Mouse (Mus musculus) fibroblast of lung, adult 2 months (primary cell): ENCODE measurements around the gene Ampd2.

ENCODE experiments used
- DNase-seq: peaks from one replicate; pipeline ENCODE4 v3.0.0-alpha.2; 2011; ENCODE audit warnings: low read depth

Gene Ampd2

GRCm38 (mm10) chr3:108069231-108069870 lies 17.1 kb downstream of the Ampd2 start:
- no peak for DNase-seq

GRCm38 (mm10) chr3:108068826-108069225 lies 17.6 kb downstream of the Ampd2 start:
- no peak for DNase-seq

- no peak for DNase-seq
Observed at GRCm38 (mm10) chr3:108067370-108067934, 19.0 kb downstream of the Ampd2 start.

- no peak for DNase-seq
Observed at GRCm38 (mm10) chr3:108065551-108065950, 20.9 kb downstream of the Ampd2 start.

GRCm38 (mm10) chr3:108064672-108065071 lies 21.8 kb downstream of the Ampd2 start:
- DNase-seq, result no peak

GRCm38 (mm10) chr3:108062648-108063047 lies 23.8 kb downstream of the Ampd2 start:
- no peak for DNase-seq

- DNase-seq, result no peak
Observed at GRCm38 (mm10) chr3:108061420-108061819, 25.0 kb downstream of the Ampd2 start.

GRCm38 (mm10) chr3:108050493-108050892 lies 36.0 kb downstream of the Ampd2 start:
- DNase-seq, result no peak

- DNase-seq, result no peak
Observed at GRCm38 (mm10) chr3:108048306-108048705, 38.1 kb downstream of the Ampd2 start.

GRCm38 (mm10) chr3:108046944-108047655 lies 39.4 kb downstream of the Ampd2 start:
- DNase-seq, result no peak

- peak; percentile 59 for DNase-seq
Observed at GRCm38 (mm10) chr3:108044394-108045140, 41.9 kb downstream of the Ampd2 start, which contains the start of gene Gstm4. TSS of gene Gstm4 (minus strand) at chr3:108044894.

- DNase-seq, result no peak
Observed at GRCm38 (mm10) chr3:108033156-108033555, 53.3 kb downstream of the Ampd2 start.

GRCm38 (mm10) chr3:108032113-108032512 lies 54.3 kb downstream of the Ampd2 start:
- no peak for DNase-seq

GRCm38 (mm10) chr3:108028641-108029365 lies 57.6 kb downstream of the Ampd2 start:
- no peak for DNase-seq

GRCm38 (mm10) chr3:108026597-108026996 lies 59.9 kb downstream of the Ampd2 start:
- no peak for DNase-seq

GRCm38 (mm10) chr3:108026049-108026448 lies 60.4 kb downstream of the Ampd2 start:
- DNase-seq, result peak; percentile 32

- no peak for DNase-seq
Observed at GRCm38 (mm10) chr3:108025318-108025717, 61.1 kb downstream of the Ampd2 start.
